Mouse (Mus musculus): ENCODE data around the gene Aff1. TPM values are rescaled to one million over a fixed set of nuclear protein-coding genes. Genes with fewer than 3 reads are reported as not detected.

Aff1 gene
- 1.4 and 1.6 TPM in 2 replicates for polyA plus RNA-seq (2015; fragmentation: Nextera tagmentation; extraction: Ambion mirVana)

GRCm38 (mm10) chr5:103691624-103692530 is at the start of gene Aff1:
TSS of gene Aff1 (plus strand) at chr5:103692374.

DNA sequence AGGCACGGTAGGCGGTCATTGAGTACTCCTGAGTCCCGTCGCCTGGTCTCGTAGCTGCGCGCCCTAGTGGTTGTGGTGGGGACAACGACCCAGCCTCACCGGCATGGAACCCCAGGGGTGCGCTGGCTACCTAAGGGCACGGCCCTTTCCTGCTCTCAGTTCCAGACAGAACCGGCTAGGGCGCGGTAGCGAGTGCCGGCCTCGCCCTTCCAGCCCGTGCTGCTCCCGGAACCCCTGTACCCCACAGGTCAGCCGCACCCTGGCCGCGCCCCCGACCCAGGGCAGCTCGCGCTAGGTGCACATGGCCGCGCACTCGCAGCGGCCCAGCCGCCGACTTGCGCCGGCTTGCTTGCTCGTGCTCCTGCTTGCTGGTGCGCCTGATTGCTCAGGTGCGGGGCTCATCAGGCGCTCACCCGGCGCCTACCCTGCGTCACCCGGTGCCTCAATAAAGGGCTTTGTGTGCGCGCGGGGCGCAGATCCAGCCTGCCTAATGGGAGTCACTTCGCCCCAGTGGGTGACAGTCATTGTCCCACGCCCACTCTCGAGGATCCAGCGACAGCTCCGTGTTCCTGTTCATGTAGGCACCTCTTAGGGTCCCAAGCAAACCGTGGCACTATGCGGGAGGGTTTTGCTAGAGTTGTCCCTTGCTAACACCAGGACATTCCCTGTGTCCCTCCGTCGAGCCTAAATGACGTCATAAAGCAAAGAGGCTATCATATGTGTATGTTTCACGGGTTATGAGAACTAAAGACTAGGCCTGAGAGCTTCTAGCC is 36.6 kb upstream of the Aff1 start, which contains the start of gene 1700016H13Rik:
1700016H13Rik (minus strand) TSS at position 665 of the 773 bp plus-strand sequence.

Other genes with a start within 250 kb of the Aff1 start
- 0.18 and 0.39 TPM in 2 replicates for gene Slc10a6, start 63.0 kb upstream of the Aff1 start, polyA plus RNA-seq (2015; fragmentation: Nextera tagmentation; extraction: Ambion mirVana)
- 0.10 TPM in 1 of 2 replicates, not detected in the other for gene 1700016H13Rik, start 36.4 kb upstream of the Aff1 start, polyA plus RNA-seq (2015; fragmentation: Nextera tagmentation; extraction: Ambion mirVana)
- gene Klhl8, start 218.9 kb downstream of the Aff1 start, polyA plus RNA-seq (2015; fragmentation: Nextera tagmentation; extraction: Ambion mirVana): 33.7 and 33.9 TPM in 2 replicates